Mouse (Mus musculus) E14TG2a.4 (cell line): ENCODE measurements around the gene Rbm11.

Source experiments
- CTCF ChIP-seq: conservative IDR thresholded peaks from 2 replicates; pipeline ENCODE4 v1.5.1; 2014; ENCODE audit warnings: low read length
- POU5F1 ChIP-seq: IDR thresholded peaks from 2 replicates; pipeline ENCODE4 v1.6.1; 2014; ENCODE audit warnings: low read length, borderline replicate concordance

GRCm38 (mm10) chr16:75585961-75586360 lies 6.7 kb upstream of the Rbm11 start, which contains the start of gene Lipi:
- no peak for TF ChIP-seq CTCF
- TF ChIP-seq POU5F1: no peak
